Mouse (Mus musculus) liver, embryonic 16.5 days (tissue): ENCODE results near the gene C1qtnf3. TPM values are rescaled to one million over a fixed set of nuclear protein-coding genes. Genes with fewer than 3 reads are reported as not detected.
"Not testable (repeated sequence)": the region's sequence is repeated elsewhere in the genome, so short reads cannot be mapped to it uniquely, and the experiment has no call there.

Experiments used
- ATAC-seq: fragments of 200-750 bp; cut with Nextera tagmentation; 2 replicates; pipeline ENCODE4 v1.8.0; 2017; ENCODE audit warnings: low read depth, mild to moderate bottlenecking, moderate number of reproducible peaks, moderate library complexity
- H3K27ac ChIP-seq: fragments of 300-500 bp; sonication (generic); 2 replicates; pipeline ENCODE4 v1.5.1; 2014; ENCODE audit warnings: mild to moderate bottlenecking, low read length
- H3K27me3 ChIP-seq: fragments of 300-500 bp; sonication (generic); 2 replicates; pipeline ENCODE4 v1.6.1; 2014; ENCODE audit warnings: low read depth, low read length, mixed read lengths; ENCODE audit not compliant: control insufficient read depth, insufficient read depth
- H3K36me3 ChIP-seq: fragments of 300-500 bp; sonication (generic); 2 replicates; pipeline ENCODE4 v1.6.1; 2014; ENCODE audit warnings: mild to moderate bottlenecking; ENCODE audit not compliant: control insufficient read depth, insufficient read depth
- H3K4me1 ChIP-seq: fragments of 300-500 bp; sonication (generic); 2 replicates; pipeline ENCODE4 v1.6.1; 2014; ENCODE audit warnings: low read depth, low read length, mixed read lengths; ENCODE audit not compliant: control insufficient read depth
- H3K4me2 ChIP-seq: fragments of 300-500 bp; sonication (generic); 2 replicates; pipeline ENCODE4 v1.6.1; 2014; ENCODE audit warnings: low read depth, low read length, mixed read lengths
- H3K4me3 ChIP-seq: fragments of 300-500 bp; sonication (generic); 2 replicates; pipeline ENCODE4 v1.5.1; 2014; ENCODE audit warnings: low read depth, mild to moderate bottlenecking, low read length
- H3K9ac ChIP-seq: fragments of 300-500 bp; sonication (generic); 2 replicates; pipeline ENCODE4 v1.6.1; 2014; ENCODE audit warnings: low read depth, low read length
- H3K9me3 ChIP-seq: fragments of 300-500 bp; sonication (generic); replicated peaks from 2 replicates; pipeline ENCODE4 v1.6.1; 2016; ENCODE audit warnings: low read length; ENCODE audit not compliant: control insufficient read depth
- WGBS: fragments of 180-500 bp; shearing (Covaris S2); extraction: QIAGEN DNeasy Blood & Tissue Kit; methylation state at CpG from one replicate; pipeline ENCODE4 v1.1.7; 2014; ENCODE audit not compliant: insufficient replicate concordance; 5-methylcytosine and 5-hydroxymethylcytosine counted together
- polyA plus RNA-seq: library from polyadenylated mRNA; unstranded; fragments of >200 nt; fragmentation: Nextera tagmentation; extraction: Ambion mirVana; gene quantifications from 2 replicates; pipeline ENCODE4 v1.2.1, GENCODE M21; 2015

Gene C1qtnf3
- polyA plus RNA-seq, 1 experiment from 2014 or later = 0.46 TPM

- no peaks in the 10 kb centered on the region; the same call in 1 of the 2 replicates for H3K4me1 ChIP-seq
- no peak overlapping the region for H3K4me2 ChIP-seq
- no peak overlapping the region for H3K27ac ChIP-seq
- H3K36me3 ChIP-seq = no peaks in the 10 kb centered on the region
- ATAC-seq = no peak
- H3K4me3 ChIP-seq = no peak overlapping the region
- H3K27me3 ChIP-seq = no peaks in the 10 kb centered on the region
- no peaks in the 10 kb centered on the region for H3K9me3 ChIP-seq
- no peak overlapping the region for H3K9ac ChIP-seq
Observed at GRCm38 (mm10) chr15:10977151-10977550, 25.0 kb downstream of the C1qtnf3 start.

DNA sequence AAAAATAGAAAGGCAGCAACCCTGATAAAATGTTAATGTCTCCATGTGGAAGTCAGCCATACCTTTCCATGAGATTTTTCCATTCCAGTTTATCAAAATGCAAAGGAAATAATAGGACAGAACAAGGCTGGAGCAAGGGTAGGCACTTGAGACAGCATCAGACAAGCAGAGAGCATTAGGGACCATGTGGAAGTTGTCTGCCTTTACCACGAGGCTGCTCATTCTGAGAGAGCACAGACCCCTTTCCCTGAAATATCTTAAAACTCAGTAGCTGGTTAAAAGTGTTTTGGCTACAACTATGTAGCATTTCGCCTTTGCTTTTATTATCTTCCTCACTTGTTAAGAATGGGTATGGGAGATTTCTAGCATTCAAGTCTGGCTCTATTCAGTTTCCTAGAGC is 28.6 kb downstream of the C1qtnf3 start:
- H3K4me3 ChIP-seq = no peak overlapping the region
- 48% methylated on average over 2 of the region's 2 CpGs for WGBS
- H3K27me3 ChIP-seq = no peaks in the 10 kb centered on the region
- peak overlapping the region; percentile 74 for H3K4me2 ChIP-seq
- H3K9me3 ChIP-seq = no peaks in the 10 kb centered on the region
- H3K27ac ChIP-seq = no peak overlapping the region
- no peaks in the 10 kb centered on the region; the same call in none of the 2 replicates for H3K4me1 ChIP-seq
- H3K9ac ChIP-seq = no peak overlapping the region
- no peak for ATAC-seq
- H3K36me3 ChIP-seq = no peaks in the 10 kb centered on the region

- H3K27ac ChIP-seq = peak within 1 kb of the TSS; percentile 88
- no peaks in the 10 kb centered on the region for H3K27me3 ChIP-seq
- no peaks in the 10 kb centered on the region for H3K9me3 ChIP-seq
- H3K9ac ChIP-seq = peak within 1 kb of the TSS; percentile 78
- no peaks in the 10 kb centered on the region for H3K36me3 ChIP-seq
- peak; percentile 96 for ATAC-seq
- under 1% methylated on average over 52 of the region's 52 CpGs for WGBS
- no peaks in the 10 kb centered on the region; the same call in none of the 2 replicates for H3K4me1 ChIP-seq
- peak within 1 kb of the TSS; percentile 74 for H3K4me2 ChIP-seq
- H3K4me3 ChIP-seq = peak within 1 kb of the TSS; percentile 76
Observed at GRCm38 (mm10) chr15:10981377-10982063, 29.4 kb downstream of the C1qtnf3 start, which contains the start of gene Amacr. TSS of gene Amacr (plus strand) at chr15:10981756.

DNA sequence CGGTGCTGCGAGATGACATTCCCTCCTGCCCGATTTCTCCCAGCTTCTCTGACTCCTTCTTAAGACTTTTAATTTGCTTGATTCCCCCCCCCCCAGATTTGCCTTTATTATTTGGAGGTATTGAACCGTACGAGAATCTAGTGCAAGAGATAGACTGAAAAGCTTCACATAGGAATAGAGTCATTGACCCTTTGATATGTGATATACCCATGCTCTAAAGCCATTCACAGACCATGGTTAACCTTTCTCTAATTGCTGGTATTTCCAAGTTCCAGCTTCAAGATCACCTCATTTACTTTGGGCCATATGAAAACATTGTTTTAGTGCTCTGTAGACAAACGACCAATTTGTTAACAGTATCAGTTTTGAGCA is 29.9 kb downstream of the C1qtnf3 start:
- ATAC-seq = no peak
- Histone ChIP-seq H3K9me3 (no peaks in the 10 kb centered on the region), H3K27ac (peak overlapping the region; percentile 88), H3K4me2 (peak overlapping the region; percentile 74), H3K4me1 (no peaks in the 10 kb centered on the region; the same call in none of the 2 replicates), H3K4me3 (peak overlapping the region; percentile 76), H3K27me3 (no peaks in the 10 kb centered on the region), H3K36me3 (no peaks in the 10 kb centered on the region), H3K9ac (peak overlapping the region; percentile 78)
- 3% methylated on average over 6 of the region's 6 CpGs for WGBS

- ATAC-seq = peak; percentile 38
- H3K9ac ChIP-seq = peak overlapping the region; percentile 12; the same call in 1 of the 2 replicates
- H3K4me1 ChIP-seq = no peaks in the 10 kb centered on the region; the same call in none of the 2 replicates
- no peaks in the 10 kb centered on the region for H3K36me3 ChIP-seq
- no peaks in the 10 kb centered on the region for H3K9me3 ChIP-seq
- 53% methylated on average over 6 of the region's 6 CpGs for WGBS
- H3K27me3 ChIP-seq = no peaks in the 10 kb centered on the region
- H3K27ac ChIP-seq = peak overlapping the region; percentile 75
- H3K4me2 ChIP-seq = peak overlapping the region; percentile 24; the same call in 1 of the 2 replicates
- H3K4me3 ChIP-seq = no peak overlapping the region
Observed at GRCm38 (mm10) chr15:10985756-10986155, 33.6 kb downstream of the C1qtnf3 start.

DNA sequence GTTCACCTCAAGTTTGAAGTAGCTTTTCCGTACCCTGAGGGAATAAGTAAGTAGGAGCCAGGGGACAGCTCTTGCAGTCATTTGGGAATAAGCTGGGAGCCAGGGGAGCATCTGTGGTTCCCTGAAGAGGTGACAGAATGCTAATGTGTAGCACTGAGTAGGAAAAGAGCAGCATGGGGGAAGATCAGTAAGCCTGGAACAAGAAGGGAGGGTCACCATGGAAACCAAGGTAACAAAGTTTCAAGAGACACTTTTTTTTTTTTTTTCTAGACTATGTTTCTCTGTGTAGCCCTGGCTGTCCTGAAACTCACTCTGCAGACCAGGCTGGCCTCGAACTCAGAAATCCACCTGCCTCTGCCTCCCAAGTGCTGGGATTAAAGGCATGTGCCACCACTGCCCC is 34.3 kb downstream of the C1qtnf3 start:
- H3K27me3 ChIP-seq, H3K4me3 ChIP-seq, H3K9ac ChIP-seq, ATAC-seq, H3K9me3 ChIP-seq, H3K4me1 ChIP-seq, H3K4me2 ChIP-seq, H3K36me3 ChIP-seq: not testable (repeated sequence)
- H3K27ac ChIP-seq = peak overlapping the region; percentile 75
- WGBS = 55% methylated on average over 2 of the region's 2 CpGs

- H3K36me3 ChIP-seq = no peaks in the 10 kb centered on the region
Observed at GRCm38 (mm10) chr15:10990411-10990810, 38.3 kb downstream of the C1qtnf3 start.

GRCm38 (mm10) chr15:10991566-10991965 is 39.4 kb downstream of the C1qtnf3 start:
- Histone ChIP-seq H3K4me3 (no peak overlapping the region), H3K27me3 (no peaks in the 10 kb centered on the region), H3K4me1 (no peaks in the 10 kb centered on the region), H3K9ac (no peak overlapping the region), H3K9me3 (no peaks in the 10 kb centered on the region), H3K4me2 (no peak overlapping the region), H3K27ac (no peak overlapping the region), H3K36me3 (no peaks in the 10 kb centered on the region)
- no peak for ATAC-seq
- WGBS = 90% methylated on average over 1 of the region's 1 CpGs

More at GRCm38 (mm10) chr15:10990411-10990810, 38.3 kb downstream of the C1qtnf3 start:
- H3K4me1 ChIP-seq = no peaks in the 10 kb centered on the region
- no peak for ATAC-seq
- WGBS = 38% methylated on average over 2 of the region's 2 CpGs
- no peak overlapping the region for H3K9ac ChIP-seq
- no peak overlapping the region for H3K27ac ChIP-seq
- no peaks in the 10 kb centered on the region for H3K27me3 ChIP-seq
- no peaks in the 10 kb centered on the region for H3K9me3 ChIP-seq
- H3K4me2 ChIP-seq = no peak overlapping the region
- H3K4me3 ChIP-seq = no peak overlapping the region

GRCm38 (mm10) chr15:10999832-11000231 is 47.7 kb downstream of the C1qtnf3 start:
- WGBS = 42% methylated on average over 5 of the region's 5 CpGs
- Histone ChIP-seq H3K4me1 (no peaks in the 10 kb centered on the region), H3K36me3 (no peaks in the 10 kb centered on the region), H3K4me2 (no peak overlapping the region), H3K4me3 (no peak overlapping the region), H3K9ac (no peak overlapping the region), H3K27me3 (no peaks in the 10 kb centered on the region), H3K27ac (no peak overlapping the region), H3K9me3 (no peaks in the 10 kb centered on the region)
- ATAC-seq = no peak
